8 mouse cellular contexts compared by ENCODE assay signal in the genomic region with DNA sequence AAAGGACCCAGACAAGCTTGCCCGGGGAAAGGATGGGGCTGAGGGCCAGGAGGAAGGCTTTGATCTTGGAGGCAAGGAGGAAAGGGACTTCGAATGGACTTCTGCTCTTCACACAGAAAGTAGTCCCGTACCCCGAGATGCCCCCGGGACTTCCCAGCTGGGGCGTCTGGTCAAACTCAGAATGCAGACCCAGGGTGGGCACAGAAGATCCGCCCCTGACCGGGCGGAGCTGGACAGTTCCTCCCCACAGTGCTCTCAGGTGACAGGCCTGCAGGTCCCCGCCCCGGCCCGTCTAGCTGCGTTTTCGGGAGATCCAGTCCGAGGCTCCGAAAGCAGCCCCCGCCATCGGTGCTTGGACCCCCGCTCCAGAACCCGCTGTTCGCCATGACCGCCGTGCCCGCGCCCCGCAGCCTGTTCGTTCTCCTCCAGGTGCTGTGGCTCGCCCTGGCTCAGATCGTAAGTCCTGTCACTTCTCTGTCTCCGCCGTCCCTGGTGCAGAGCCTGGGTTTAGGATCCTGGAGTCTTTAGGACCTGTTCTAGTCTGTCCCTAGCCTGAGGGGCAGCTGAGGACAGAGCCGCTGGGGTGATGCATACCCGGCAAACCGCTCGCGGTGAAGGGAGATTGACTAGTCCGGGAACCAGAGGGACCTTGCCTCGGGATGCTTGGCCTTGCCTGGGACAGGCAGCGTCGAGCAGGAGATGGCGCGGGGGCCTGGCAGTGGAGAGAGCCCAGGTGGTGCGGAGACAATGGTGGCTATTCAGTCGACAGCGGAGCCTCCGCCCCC. TPM values are rescaled to one million over a fixed set of nuclear protein-coding genes. Genes with fewer than 3 reads are reported as not detected.
DNase-seq lines count a peak whose midpoint lies in the region; ATAC-seq and TF ChIP-seq lines count a peak whose summit lies in the region.

A gene (plus strand): TSS at position 55 of the 785 bp plus-strand sequence.

- H3K4me2 ChIP-seq in heart, embryonic 12.5 days, result peak within 1 kb of the TSS; percentile 87
- peak within 1 kb of the TSS; percentile 67 for H3K4me2 ChIP-seq in forebrain, embryonic 13.5 days
- peak within 1 kb of the TSS; percentile 76 for H3K4me2 ChIP-seq in limb, embryonic 12.5 days

- TF ChIP-seq CTCF in olfactory bulb, adult 2 months (IDR thresholded peaks at IDR 0.05; ENCODE audit: insufficient read depth, low read depth, low read length), result no peak

- ATAC-seq in heart, embryonic 12.5 days (ENCODE audit: insufficient number of reproducible peaks, low FRiP score), result 0 out of 2 replicates have a peak, but pooled peaks have one; percentile 19
- peak; percentile 69; the same call in 1 of the 2 replicates for ATAC-seq in forebrain, embryonic 13.5 days
- ATAC-seq in limb, embryonic 12.5 days (ENCODE audit: insufficient number of reproducible peaks, insufficient read depth, low FRiP score, low TSS enrichment, low read depth), result 0 out of 2 replicates have a peak, but pooled peaks have one; percentile 14

- peaks cover 24% of the 10 kb centered on the region for H3K4me1 ChIP-seq in heart, embryonic 12.5 days (replicated peaks)
- H3K4me1 ChIP-seq in forebrain, embryonic 13.5 days, result peaks cover 22% of the 10 kb centered on the region
- peaks cover 28% of the 10 kb centered on the region for H3K4me1 ChIP-seq in limb, embryonic 12.5 days (replicated peaks)
- H3K4me1 ChIP-seq in olfactory bulb, adult 2 months (ENCODE audit: control insufficient read depth, insufficient read depth, low read length), result peaks cover 16% of the 10 kb centered on the region

- no peak for DNase-seq in heart, adult 18-20 months
- DNase-seq in brain, adult 2 months (ENCODE audit: low read depth, low spot score), result peak; percentile 64
- DNase-seq in thymus, postnatal 10 days (ENCODE audit: low spot score in 2 of 2), result no peak
- no peak for DNase-seq in MN1 (ENCODE audit: low spot score)

- no peak for TF ChIP-seq POLR2A in olfactory bulb, adult 2 months (IDR thresholded peaks at IDR 0.05; ENCODE audit: insufficient read depth, low read depth, low read length)

- H3K9ac ChIP-seq in heart, embryonic 12.5 days, result peak within 1 kb of the TSS; percentile 64
- H3K9ac ChIP-seq in forebrain, embryonic 13.5 days, result peak within 1 kb of the TSS; percentile 58
- peak within 1 kb of the TSS; percentile 75 for H3K9ac ChIP-seq in limb, embryonic 12.5 days (replicated peaks)

- 3% methylated on average over 46 of the region's 46 CpGs for WGBS in heart, embryonic 12.5 days
- 6% methylated on average over 46 of the region's 46 CpGs for WGBS in forebrain, embryonic 13.5 days
- 1% methylated on average over 46 of the region's 46 CpGs for WGBS in limb, embryonic 12.5 days
- 16% methylated on average over 46 of the region's 46 CpGs for WGBS in olfactory bulb, adult 2 months

- no peaks in the 10 kb centered on the region for H3K9me3 ChIP-seq in heart, embryonic 12.5 days (replicated peaks)
- no peaks in the 10 kb centered on the region for H3K9me3 ChIP-seq in forebrain, embryonic 13.5 days (replicated peaks)
- H3K9me3 ChIP-seq in limb, embryonic 12.5 days, result no peaks in the 10 kb centered on the region

- no peaks in the 10 kb centered on the region for H3K36me3 ChIP-seq in heart, embryonic 12.5 days
- no peaks in the 10 kb centered on the region for H3K36me3 ChIP-seq in forebrain, embryonic 13.5 days (ENCODE audit: poor library complexity, severe bottlenecking)
- H3K36me3 ChIP-seq in limb, embryonic 12.5 days, result peaks cover 20% of the 10 kb centered on the region

- H3K27ac ChIP-seq in heart, embryonic 12.5 days (ENCODE audit: poor library complexity, severe bottlenecking), result no peak within 1 kb of the TSS
- H3K27ac ChIP-seq in forebrain, embryonic 13.5 days, result no peak within 1 kb of the TSS
- peak within 1 kb of the TSS; percentile 95 for H3K27ac ChIP-seq in limb, embryonic 12.5 days
- no peak within 1 kb of the TSS for H3K27ac ChIP-seq in olfactory bulb, adult 2 months (ENCODE audit: insufficient read depth, low read depth, low read length)

- H3K27me3 ChIP-seq in heart, embryonic 12.5 days (replicated peaks), result peaks cover 27% of the 10 kb centered on the region
- H3K27me3 ChIP-seq in forebrain, embryonic 13.5 days, result peaks cover 34% of the 10 kb centered on the region
- peaks cover 33% of the 10 kb centered on the region for H3K27me3 ChIP-seq in limb, embryonic 12.5 days

- H3K4me3 ChIP-seq in heart, embryonic 12.5 days, result peak within 1 kb of the TSS; percentile 52
- H3K4me3 ChIP-seq in forebrain, embryonic 13.5 days, result peak within 1 kb of the TSS; percentile 39
- peak within 1 kb of the TSS; percentile 57 for H3K4me3 ChIP-seq in limb, embryonic 12.5 days (replicated peaks)
- peak within 1 kb of the TSS; percentile 21 for H3K4me3 ChIP-seq in olfactory bulb, adult 2 months (ENCODE audit: insufficient read depth, low read depth, low read length)

RNA-seq across cellular contexts. Expression of the gene that starts here (rescaled TPM):
- polyA plus RNA-seq in heart, embryonic 12.5 days (2016; fragmentation: Nextera tagmentation; extraction: Ambion mirVana), result 10.9 and 11.6 TPM in 2 replicates
- total RNA-seq in heart, adult 18-20 months (2021), result under 1 TPM in 1 of 2 experiments, not detected in 1; 0.41 TPM
- polyA plus RNA-seq in forebrain, embryonic 13.5 days (2015; fragmentation: Nextera tagmentation; extraction: Ambion mirVana), result 1.6 and 1.9 TPM in 2 replicates
- polyA plus RNA-seq in limb, embryonic 12.5 days (2016; fragmentation: Nextera tagmentation; extraction: Ambion mirVana), result 78.8 and 84.2 TPM in 2 replicates
- not detected in 2 replicates for polyA plus RNA-seq in olfactory bulb, adult 2 months (2012; ENCODE audit: insufficient read depth, insufficient read length, low replicate concordance, missing spikeins)

Comparison
In these comparisons a context has a peak if more than half of its experiments do, and no peak if none do; other contexts are left out.
1. ATAC-seq: peak in every context shown above with its lines; median percentile 69 in forebrain, embryonic 13.5 days; 19 in heart, embryonic 12.5 days; 14 in limb, embryonic 12.5 days.